Mouse (Mus musculus) midbrain, embryonic 12.5 days (tissue): Measurements from ENCODE around the gene Gtf3a. TPM values are rescaled to one million over a fixed set of nuclear protein-coding genes. Genes with fewer than 3 reads are reported as not detected.
"Not testable (repeated sequence)": the region's sequence is repeated elsewhere in the genome, so short reads cannot be mapped to it uniquely, and the experiment has no call there.

Experiments used
- ATAC-seq: fragments of 200-750 bp; cut with Nextera tagmentation; 2 replicates; pipeline ENCODE4 v1.8.0; 2017; ENCODE audit warnings: low read depth, moderate TSS enrichment, moderate library complexity; ENCODE audit not compliant: low FRiP score
- H3K27ac ChIP-seq: fragments of 300-500 bp; sonication (generic); replicated peaks from 2 replicates; pipeline ENCODE4 v1.5.1; 2016; ENCODE audit warnings: mild to moderate bottlenecking
- H3K27me3 ChIP-seq: fragments of 300-500 bp; sonication (generic); 2 replicates; pipeline ENCODE4 v1.6.1; 2016; ENCODE audit warnings: mild to moderate bottlenecking
- H3K36me3 ChIP-seq: fragments of 300-500 bp; sonication (generic); 2 replicates; pipeline ENCODE4 v1.6.1; 2016
- H3K4me1 ChIP-seq: fragments of 300-500 bp; sonication (generic); 2 replicates; pipeline ENCODE4 v1.6.1; 2016
- H3K4me2 ChIP-seq: fragments of 300-500 bp; sonication (generic); replicated peaks from 2 replicates; pipeline ENCODE4 v1.6.1; 2016; ENCODE audit warnings: mild to moderate bottlenecking, moderate library complexity
- H3K4me3 ChIP-seq: fragments of 300-500 bp; sonication (generic); 2 replicates; pipeline ENCODE4 v1.5.1; 2016; ENCODE audit warnings: mild to moderate bottlenecking
- H3K9ac ChIP-seq: fragments of 300-500 bp; sonication (generic); replicated peaks from 2 replicates; pipeline ENCODE4 v1.6.1; 2016; ENCODE audit warnings: mild to moderate bottlenecking, moderate library complexity
- H3K9me3 ChIP-seq: fragments of 300-500 bp; sonication (generic); 2 replicates; pipeline ENCODE4 v1.6.1; 2016; ENCODE audit warnings: mild to moderate bottlenecking
- WGBS: fragments of 180-500 bp; shearing (Covaris S2); methylation state at CpG from one replicate; pipeline ENCODE4 v1.1.7; 2016; 5-methylcytosine and 5-hydroxymethylcytosine counted together
- polyA plus RNA-seq: library from polyadenylated mRNA; unstranded; fragments of >200 nt; fragmentation: Nextera tagmentation; extraction: Ambion mirVana; gene quantifications from 2 replicates; pipeline ENCODE4 v1.2.1, GENCODE M21; 2016

Gene Gtf3a
- polyA plus RNA-seq, 1 experiment from 2014 or later = 99.8 TPM

- H3K4me3 ChIP-seq, H3K36me3 ChIP-seq, H3K9ac ChIP-seq, H3K4me2 ChIP-seq, ATAC-seq, H3K9me3 ChIP-seq, H3K27ac ChIP-seq: not testable (repeated sequence)
- 80% methylated on average over 6 of the region's 6 CpGs for WGBS
- peaks cover 38% of the 10 kb centered on the region for H3K27me3 ChIP-seq
- H3K4me1 ChIP-seq = peaks cover 15% of the 10 kb centered on the region; the same call in 1 of the 2 replicates
Observed at GRCm38 (mm10) chr5:146917357-146917756, 31.1 kb upstream of the Gtf3a start.

DNA sequence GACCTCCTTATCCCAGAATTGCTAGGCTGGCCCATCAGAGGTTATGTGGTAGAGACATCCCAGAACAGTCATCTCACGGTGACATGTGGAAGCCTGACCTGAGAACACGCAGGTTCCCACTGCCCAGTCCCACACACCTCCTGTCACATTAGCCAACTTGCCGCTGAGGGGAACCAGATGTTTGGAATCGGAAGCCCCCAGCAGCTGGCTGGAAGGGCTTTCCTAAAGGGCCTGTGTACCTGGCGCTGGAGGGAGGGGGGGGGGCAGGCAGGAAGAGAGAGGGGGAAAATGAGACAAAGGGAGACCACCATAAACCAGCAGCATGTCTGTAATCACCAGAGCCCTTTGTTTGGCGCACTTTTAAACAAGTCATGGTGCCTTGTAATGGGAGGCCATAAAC lies 28.6 kb upstream of the Gtf3a start:
- H3K9me3 ChIP-seq = no peaks in the 10 kb centered on the region
- ATAC-seq = no peak

DNA sequence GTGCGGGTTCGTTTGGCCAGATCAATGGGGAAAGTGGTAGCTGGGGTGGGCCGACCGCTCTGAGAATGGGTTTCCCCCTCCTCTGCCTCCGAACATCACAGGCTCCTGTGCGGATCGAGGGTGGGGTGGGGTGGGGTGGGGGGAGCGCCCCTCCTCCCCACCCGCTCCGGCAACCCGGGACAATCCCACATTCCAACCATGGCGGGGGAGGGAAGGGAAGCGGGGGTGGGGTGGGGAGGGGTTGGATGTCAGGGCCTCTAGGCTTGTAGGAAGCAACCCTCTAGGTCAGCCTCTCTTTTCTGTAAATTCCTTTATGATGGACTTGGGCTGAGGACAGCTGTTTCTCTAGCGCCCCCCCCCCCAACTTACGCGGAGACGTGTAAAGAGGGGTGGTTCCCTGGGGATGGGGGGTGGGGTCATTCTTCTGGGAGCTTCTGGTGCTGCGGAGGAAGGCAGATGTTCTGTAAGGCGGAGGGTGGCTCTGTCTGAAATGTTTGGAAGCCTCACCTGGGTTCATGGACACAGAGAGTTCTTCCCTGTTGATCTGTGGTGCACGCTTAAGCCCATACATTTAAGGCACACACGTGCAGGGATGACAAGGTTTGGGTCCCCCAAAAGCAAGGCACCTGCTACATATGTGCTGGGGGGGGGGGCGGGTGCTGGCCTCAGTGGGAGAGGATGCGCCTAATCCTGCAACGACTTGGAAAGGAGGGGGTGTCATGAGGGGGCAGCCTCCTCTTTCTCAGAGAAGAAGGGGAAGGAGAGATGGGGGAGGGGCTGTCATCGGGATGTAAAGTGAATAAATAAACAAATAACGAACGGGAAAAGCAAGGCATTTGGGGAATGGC lies 27.9 kb upstream of the Gtf3a start:
- ATAC-seq = 0 out of 2 replicates have a peak, but pooled peaks have one; percentile 27
- Histone ChIP-seq H3K4me3 (peak overlapping the region; percentile 29), H3K4me2 (peak overlapping the region; percentile 54), H3K9ac (no peak overlapping the region), H3K27me3 (peaks cover 21% of the 10 kb centered on the region), H3K36me3 (no peaks in the 10 kb centered on the region), H3K27ac (no peak overlapping the region), H3K9me3 (no peaks in the 10 kb centered on the region), H3K4me1 (peaks cover 15% of the 10 kb centered on the region; the same call in 1 of the 2 replicates)
- 6% methylated on average over 19 of the region's 27 CpGs for WGBS

More for the DNA sequence above, 28.6 kb upstream of the Gtf3a start:
- WGBS = 28% methylated on average over 6 of the region's 6 CpGs
- Histone ChIP-seq H3K9ac (no peak overlapping the region), H3K4me1 (peaks cover 15% of the 10 kb centered on the region; the same call in 1 of the 2 replicates), H3K27ac (no peak overlapping the region), H3K4me3 (peak overlapping the region; percentile 29), H3K27me3 (peaks cover 21% of the 10 kb centered on the region), H3K4me2 (peak overlapping the region; percentile 54), H3K36me3 (no peaks in the 10 kb centered on the region)

DNA sequence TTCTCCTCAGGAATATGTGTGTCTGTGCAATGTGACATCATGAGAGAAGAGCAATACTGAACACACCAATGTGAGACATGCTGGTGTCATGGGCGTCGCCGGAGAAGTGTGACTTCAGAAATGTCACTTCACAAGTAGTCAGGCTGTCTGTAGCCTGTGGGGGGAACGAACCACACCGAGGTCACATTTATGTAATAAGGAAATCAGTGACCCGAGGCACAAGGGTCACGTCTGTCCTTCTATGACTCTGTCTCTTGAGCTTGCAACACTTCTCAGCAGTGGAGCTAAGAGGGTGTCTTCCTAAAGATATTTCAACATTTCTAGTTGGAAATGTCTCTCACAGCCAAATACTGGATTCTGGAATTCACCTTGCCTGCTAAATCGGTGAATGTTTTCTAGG lies 27.2 kb upstream of the Gtf3a start:
- Histone ChIP-seq H3K9me3 (no peaks in the 10 kb centered on the region), H3K4me2 (peak overlapping the region; percentile 54; the same call in 1 of the 2 replicates)
- WGBS = 46% methylated on average over 8 of the region's 8 CpGs

GRCm38 (mm10) chr5:146923547-146923946 lies 24.9 kb upstream of the Gtf3a start:
- Histone ChIP-seq H3K4me3 (no peak overlapping the region), H3K9ac (no peak overlapping the region), H3K27me3 (peaks cover 10% of the 10 kb centered on the region), H3K36me3 (no peaks in the 10 kb centered on the region), H3K4me1 (peaks cover 15% of the 10 kb centered on the region; the same call in 1 of the 2 replicates), H3K27ac (no peak overlapping the region), H3K4me2 (no peak overlapping the region), H3K9me3 (no peaks in the 10 kb centered on the region)
- no peak for ATAC-seq
- 86% methylated on average over 5 of the region's 5 CpGs for WGBS

More for the DNA sequence above, 27.2 kb upstream of the Gtf3a start:
- Histone ChIP-seq H3K9ac (no peak overlapping the region), H3K27me3 (peaks cover 18% of the 10 kb centered on the region), H3K4me1 (peaks cover 15% of the 10 kb centered on the region; the same call in 1 of the 2 replicates), H3K36me3 (no peaks in the 10 kb centered on the region), H3K4me3 (no peak overlapping the region), H3K27ac (no peak overlapping the region)
- ATAC-seq = no peak

DNA sequence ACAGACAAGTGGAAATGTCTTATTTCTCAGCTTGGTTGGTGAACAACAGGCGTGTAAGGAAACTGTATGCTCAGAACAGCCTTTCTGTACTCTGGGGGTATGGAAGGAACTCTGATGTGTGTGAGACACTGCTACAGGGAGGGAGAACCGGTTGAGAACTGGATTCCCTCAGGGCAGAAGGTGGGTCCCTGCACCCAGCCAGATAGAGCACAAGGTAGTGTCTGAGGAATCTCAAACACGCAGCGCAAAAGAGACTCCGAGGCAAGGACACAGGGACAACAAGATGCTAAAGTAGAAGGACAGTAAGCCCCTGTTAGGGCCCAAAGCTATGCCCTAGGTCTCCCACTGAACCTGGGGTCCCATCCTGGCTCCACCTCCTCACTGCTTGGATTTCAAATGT lies 21.8 kb upstream of the Gtf3a start:
- H3K27me3 ChIP-seq = no peaks in the 10 kb centered on the region
- no peak overlapping the region for H3K4me2 ChIP-seq
- H3K27ac ChIP-seq = no peak overlapping the region
- H3K4me1 ChIP-seq = no peaks in the 10 kb centered on the region
- no peaks in the 10 kb centered on the region for H3K9me3 ChIP-seq
- H3K4me3 ChIP-seq = no peak overlapping the region
- no peak for ATAC-seq
- 88% methylated on average over 5 of the region's 5 CpGs for WGBS
- H3K36me3 ChIP-seq = no peaks in the 10 kb centered on the region
- H3K9ac ChIP-seq = no peak overlapping the region

- Histone ChIP-seq H3K9me3 (no peaks in the 10 kb centered on the region), H3K27ac (no peak overlapping the region), H3K4me3 (no peak overlapping the region), H3K36me3 (no peaks in the 10 kb centered on the region), H3K4me1 (no peaks in the 10 kb centered on the region), H3K27me3 (no peaks in the 10 kb centered on the region), H3K9ac (no peak overlapping the region), H3K4me2 (no peak overlapping the region)
- ATAC-seq = no peak
- WGBS = 85% methylated on average over 7 of the region's 7 CpGs
Observed at GRCm38 (mm10) chr5:146931422-146931821, 17.0 kb upstream of the Gtf3a start.

GRCm38 (mm10) chr5:146931904-146932553 lies 16.4 kb upstream of the Gtf3a start:
- Histone ChIP-seq H3K4me3 (no peak overlapping the region), H3K9ac (no peak overlapping the region), H3K9me3 (no peaks in the 10 kb centered on the region), H3K36me3 (no peaks in the 10 kb centered on the region), H3K4me1 (no peaks in the 10 kb centered on the region), H3K27ac (no peak overlapping the region), H3K4me2 (no peak overlapping the region), H3K27me3 (no peaks in the 10 kb centered on the region)
- no peak for ATAC-seq
- 83% methylated on average over 16 of the region's 16 CpGs for WGBS

GRCm38 (mm10) chr5:146933466-146933865 lies 15.0 kb upstream of the Gtf3a start:
- ATAC-seq = no peak
- H3K4me3 ChIP-seq = no peak overlapping the region
- no peak overlapping the region for H3K4me2 ChIP-seq
- no peak overlapping the region for H3K27ac ChIP-seq
- no peaks in the 10 kb centered on the region for H3K4me1 ChIP-seq
- no peaks in the 10 kb centered on the region for H3K27me3 ChIP-seq
- no peak overlapping the region for H3K9ac ChIP-seq
- 86% methylated on average over 12 of the region's 12 CpGs for WGBS
- no peaks in the 10 kb centered on the region for H3K36me3 ChIP-seq
- H3K9me3 ChIP-seq = no peaks in the 10 kb centered on the region

- WGBS = 87% methylated on average over 32 of the region's 32 CpGs
- Histone ChIP-seq H3K36me3 (no peaks in the 10 kb centered on the region), H3K9me3 (no peaks in the 10 kb centered on the region), H3K4me1 (no peaks in the 10 kb centered on the region), H3K4me2 (no peak overlapping the region), H3K27ac (no peak overlapping the region), H3K4me3 (no peak overlapping the region), H3K9ac (no peak overlapping the region), H3K27me3 (no peaks in the 10 kb centered on the region)
- ATAC-seq = no peak
Observed at GRCm38 (mm10) chr5:146937541-146938503, 10.6 kb upstream of the Gtf3a start.

DNA sequence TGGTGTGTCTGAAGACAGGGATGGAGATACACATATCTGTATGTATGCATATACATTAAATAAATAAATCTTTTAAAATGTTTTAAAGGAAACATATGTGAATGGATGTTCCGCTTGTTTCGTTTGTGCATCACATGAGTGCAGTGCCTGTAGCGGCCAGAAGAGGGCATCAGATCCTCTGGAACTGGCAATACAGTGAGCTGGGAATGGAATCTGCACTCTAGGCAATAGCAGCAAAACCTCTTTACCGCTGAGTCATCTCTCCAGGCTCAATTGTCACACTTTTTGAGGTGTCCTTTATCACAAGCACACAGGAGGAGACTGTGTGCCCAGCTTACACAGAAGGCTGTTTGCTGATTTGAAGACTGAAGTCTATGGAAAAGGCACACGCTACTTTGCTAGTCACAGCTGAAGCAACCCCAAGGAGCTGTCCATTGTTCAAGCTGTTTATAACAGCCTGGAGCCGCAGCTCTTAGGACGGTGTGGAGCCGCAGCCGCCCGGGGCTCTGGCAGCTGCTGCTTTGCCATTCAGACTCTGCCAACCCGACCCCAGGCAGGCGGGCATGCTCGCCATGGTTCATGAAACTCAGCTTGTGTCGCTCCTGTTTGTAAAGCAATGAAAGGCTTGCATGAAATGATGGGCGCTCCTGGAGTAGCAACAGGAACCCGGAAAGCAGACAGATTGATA lies 9.2 kb upstream of the Gtf3a start:
- H3K4me3 ChIP-seq = no peak overlapping the region
- no peaks in the 10 kb centered on the region for H3K27me3 ChIP-seq
- no peaks in the 10 kb centered on the region for H3K4me1 ChIP-seq
- no peaks in the 10 kb centered on the region for H3K36me3 ChIP-seq
- no peak overlapping the region for H3K4me2 ChIP-seq
- no peaks in the 10 kb centered on the region for H3K9me3 ChIP-seq
- whole genome bisulfite sequencing = 84% methylated on average over 16 of the region's 16 CpGs
- no peak overlapping the region for H3K9ac ChIP-seq
- H3K27ac ChIP-seq = no peak overlapping the region
- no peak for ATAC-seq
